Mouse (Mus musculus) layer of hippocampus, postnatal 25 days (tissue): ENCODE measurements around the gene Hspbap1. TPM values are rescaled to one million over a fixed set of nuclear protein-coding genes. Genes with fewer than 3 reads are reported as not detected.

Experiments used
- DNase-seq, 2 experiments: peaks; one replicate each; pipeline ENCODE4 v3.0.0; 2022; ENCODE audit warnings: mixed read lengths in 2 of 2, low spot score in 1 of 2; ENCODE audit errors: extremely low spot score in 1 of 2
- total RNA-seq, 2 experiments: library from RNA; stranded (reverse); gene quantifications; 2 replicates each; pipeline ENCODE4 v1.2.3; 2021

Gene Hspbap1
- total RNA-seq, 2 experiments from 2014 or later: 4.6 to 5.7 TPM

GRCm38 (mm10) chr16:35870581-35871047 is 100.4 kb downstream of the Hspbap1 start:
- no peak for DNase-seq

- peak in 1 of 2 experiments; percentile 19 for DNase-seq
These were observed 101.1 kb downstream of the Hspbap1 start, which contains the start of gene Parp14 for GRCm38 (mm10) chr16:35871048-35871851. Gene Parp14 (minus strand): TSS chr16:35871544.

GRCm38 (mm10) chr16:35871898-35872297 is 101.7 kb downstream of the Hspbap1 start:
- DNase-seq: no peak

GRCm38 (mm10) chr16:35872410-35873006 is 102.3 kb downstream of the Hspbap1 start:
- DNase-seq: no peak

GRCm38 (mm10) chr16:35874416-35874815 is 104.2 kb downstream of the Hspbap1 start:
- DNase-seq: peak in 1 of 2 experiments; percentile 60

Other genes with a start within 250 kb of the Hspbap1 start
- 10 to 100 TPM; 14.1 to 18.2 TPM for gene Sema5b, start 229.2 kb upstream of the Hspbap1 start, total RNA-seq
- 10 to 100 TPM; 70.6 to 81.7 TPM for gene Dirc2, start 1.0 kb upstream of the Hspbap1 start, total RNA-seq
- gene Parp14, start 101.2 kb downstream of the Hspbap1 start, total RNA-seq: 1 to 10 TPM; 1.1 to 1.5 TPM
- 1 to 10 TPM; 2.6 to 3.5 TPM for gene Parp9, start 168.1 kb downstream of the Hspbap1 start, total RNA-seq
- 1 to 10 TPM; 4.2 to 4.5 TPM for gene Dtx3l, start 168.8 kb downstream of the Hspbap1 start, total RNA-seq
- gene Kpna1, start 208.4 kb downstream of the Hspbap1 start, total RNA-seq: 100 to 1,000 TPM; 125 to 138 TPM